Mouse (Mus musculus) MEL (cell line): Measurements from ENCODE around the gene Srp14. TPM values are rescaled to one million over a fixed set of nuclear protein-coding genes. Genes with fewer than 3 reads are reported as not detected.

Experiments
- DNase-seq: peaks from one replicate; pipeline ENCODE4 v3.0.0; 2011; ENCODE audit warnings: low read depth, low spot score
- H3K27ac ChIP-seq: 2 replicates; pipeline ENCODE4 v1.5.1; 2012; ENCODE audit warnings: low read depth, mild to moderate bottlenecking, control low read depth, low read length, moderate library complexity; ENCODE audit not compliant: control insufficient read depth
- H3K27me3 ChIP-seq, 2 experiments: fragments of 150-350 bp in 1 of 2; sonication (generic) in 1 of 2; 2 replicates each; pipeline ENCODE4 v1.6.1; 2012; ENCODE audit warnings: low read length in 2 of 2, mild to moderate bottlenecking in 2 of 2, improper control_type of control experiment in 1 of 2, moderate library complexity in 1 of 2; ENCODE audit not compliant: insufficient read depth in 2 of 2, control insufficient read depth in 1 of 2
- H3K36me3 ChIP-seq, 2 experiments: 2 replicates each; pipeline ENCODE4 v1.6.1; 2012 to 2014; ENCODE audit warnings: low read length in 2 of 2, improper control_type of control experiment in 1 of 2, inconsistent platforms in 1 of 2, mild to moderate bottlenecking in 1 of 2; ENCODE audit not compliant: insufficient read depth in 2 of 2, control insufficient read depth in 1 of 2
- H3K4me1 ChIP-seq, 2 experiments: fragments of 150-350 bp in 1 of 2; sonication (generic) in 1 of 2; 2 replicates each; pipeline ENCODE4 v1.6.1; 2012; ENCODE audit warnings: low read length in 2 of 2, improper control_type of control experiment in 1 of 2, mild to moderate bottlenecking in 1 of 2; ENCODE audit not compliant: insufficient read depth in 2 of 2, control insufficient read depth in 1 of 2
- H3K4me3 ChIP-seq, 2 experiments: fragments of 150-350 bp in 1 of 2; sonication (generic) in 1 of 2; 2 replicates each; pipeline ENCODE4 v1.5.1; 2012; ENCODE audit warnings: low read depth in 2 of 2, low read length in 2 of 2, mild to moderate bottlenecking in 2 of 2, moderate library complexity in 2 of 2, control low read depth in 1 of 2, improper control_type of control experiment in 1 of 2; ENCODE audit not compliant: control insufficient read depth in 1 of 2, insufficient read depth in 1 of 2
- H3K79me2 ChIP-seq: 2 replicates; pipeline ENCODE4 v1.6.1; 2012; ENCODE audit warnings: mild to moderate bottlenecking, low read length, moderate library complexity; ENCODE audit not compliant: control insufficient read depth, poor library complexity, insufficient read depth
- H3K9ac ChIP-seq: 2 replicates; pipeline ENCODE4 v1.6.1; 2012; ENCODE audit warnings: low read depth, mild to moderate bottlenecking, control low read depth, low read length, moderate library complexity; ENCODE audit not compliant: control insufficient read depth, poor library complexity, severe bottlenecking
- H3K9me3 ChIP-seq: fragments of 150-350 bp; sonication (generic); replicated peaks from 2 replicates; pipeline ENCODE4 v1.6.1; 2012; ENCODE audit warnings: mild to moderate bottlenecking, low read length, improper control_type of control experiment, moderate library complexity; ENCODE audit not compliant: insufficient read depth
- CTCF ChIP-seq, 3 experiments: IDR thresholded peaks in 2 of 3; conservative IDR thresholded peaks in 1 of 3; 2 replicates each; pipeline ENCODE4 v1.5.1; 2011 to 2012; ENCODE audit warnings: low read length in 3 of 3, low read depth in 2 of 3, mild to moderate bottlenecking in 2 of 3, improper control_type of control experiment in 1 of 3, inconsistent platforms in 1 of 3, mixed read lengths in 1 of 3, moderate library complexity in 1 of 3; ENCODE audit not compliant: control insufficient read depth in 1 of 3, insufficient read depth in 1 of 3, poor library complexity in 1 of 3, severe bottlenecking in 1 of 3
- ELF1 ChIP-seq: IDR thresholded peaks from 2 replicates; pipeline ENCODE4 v1.6.1; 2014; ENCODE audit warnings: low read depth, mild to moderate bottlenecking, inconsistent platforms, low read length, improper control_type of control experiment, moderate library complexity
- EP300 ChIP-seq, 2 experiments: IDR thresholded peaks; 2 replicates each; pipeline ENCODE4 v1.6.1; 2011; ENCODE audit warnings: improper control_type of control experiment in 2 of 2, low read length in 2 of 2, low read depth in 1 of 2, mild to moderate bottlenecking in 1 of 2
- ETS1 ChIP-seq: IDR thresholded peaks from 2 replicates; pipeline ENCODE4 v1.6.1; 2012; ENCODE audit warnings: low read depth, mild to moderate bottlenecking, inconsistent platforms, low read length, improper control_type of control experiment, moderate library complexity
- GATA1 ChIP-seq: IDR thresholded peaks from 2 replicates; pipeline ENCODE4 v1.6.1; 2011; ENCODE audit warnings: low read depth, low read length, improper control_type of control experiment
- JUND ChIP-seq: IDR thresholded peaks from 2 replicates; pipeline ENCODE4 v1.6.1; 2011; ENCODE audit warnings: low read depth, mild to moderate bottlenecking, improper control_type of control experiment, low read length
- MAX ChIP-seq: IDR thresholded peaks from 2 replicates; pipeline ENCODE4 v1.6.1; 2011; ENCODE audit warnings: low read length, improper control_type of control experiment
- MAZ ChIP-seq: IDR thresholded peaks from 2 replicates; pipeline ENCODE4 v1.6.1; 2012; ENCODE audit warnings: low read depth, mild to moderate bottlenecking, inconsistent platforms, low read length, improper control_type of control experiment
- MYB ChIP-seq: IDR thresholded peaks from 2 replicates; pipeline ENCODE4 v1.6.1; 2011; ENCODE audit warnings: mild to moderate bottlenecking, low read depth, low read length, improper control_type of control experiment
- MYC ChIP-seq: IDR thresholded peaks from 2 replicates; pipeline ENCODE4 v1.6.1; 2011; ENCODE audit warnings: low read depth, mild to moderate bottlenecking, low read length, improper control_type of control experiment, moderate library complexity
- NRF1 ChIP-seq: IDR thresholded peaks from 2 replicates; pipeline ENCODE4 v1.6.1; 2014; ENCODE audit warnings: low read depth, mild to moderate bottlenecking, inconsistent platforms, low read length, improper control_type of control experiment, moderate library complexity; ENCODE audit not compliant: poor library complexity, insufficient read depth, severe bottlenecking
- POLR2AphosphoS2 ChIP-seq: IDR thresholded peaks from 2 replicates; pipeline ENCODE4 v1.6.1; 2011; ENCODE audit warnings: low read length, improper control_type of control experiment
- POLR2AphosphoS5 ChIP-seq: IDR thresholded peaks from 2 replicates; pipeline ENCODE4 v1.6.1; 2012; ENCODE audit warnings: low read depth, borderline replicate concordance, mild to moderate bottlenecking, inconsistent platforms, low read length, moderate library complexity, mixed read lengths
- RAD21 ChIP-seq: IDR thresholded peaks from 2 replicates; pipeline ENCODE4 v1.6.1; 2011; ENCODE audit warnings: mild to moderate bottlenecking, low read depth, low read length, improper control_type of control experiment
- RCOR1 ChIP-seq: IDR thresholded peaks from 2 replicates; pipeline ENCODE4 v1.6.1; 2012; ENCODE audit warnings: low read depth, mild to moderate bottlenecking, inconsistent platforms, low read length, improper control_type of control experiment
- SIN3A ChIP-seq: IDR thresholded peaks from 2 replicates; pipeline ENCODE4 v1.6.1; 2012; ENCODE audit warnings: low read length, improper control_type of control experiment, inconsistent platforms
- SMC3 ChIP-seq: IDR thresholded peaks from 2 replicates; pipeline ENCODE4 v1.6.1; 2011; ENCODE audit warnings: low read depth, low read length, improper control_type of control experiment
- TAL1 ChIP-seq: IDR thresholded peaks from 2 replicates; pipeline ENCODE4 v1.6.1; 2012; ENCODE audit warnings: mild to moderate bottlenecking, inconsistent platforms, low read length, moderate library complexity, mixed read lengths
- TBP ChIP-seq: IDR thresholded peaks from 2 replicates; pipeline ENCODE4 v1.8.0; 2011; ENCODE audit warnings: low read depth, low read length, improper control_type of control experiment
- USF2 ChIP-seq, 2 experiments: IDR thresholded peaks; 2 replicates each; pipeline ENCODE4 v1.6.1; 2011 to 2012; ENCODE audit warnings: improper control_type of control experiment in 2 of 2, low read length in 2 of 2, borderline replicate concordance in 1 of 2, inconsistent platforms in 1 of 2, low read depth in 1 of 2, mild to moderate bottlenecking in 1 of 2; ENCODE audit not compliant: insufficient read depth in 1 of 2
- ZMIZ1 ChIP-seq: IDR thresholded peaks from 2 replicates; pipeline ENCODE4 v1.6.1; 2012; ENCODE audit warnings: low read depth, mild to moderate bottlenecking, inconsistent platforms, low read length, improper control_type of control experiment, moderate library complexity
- ZNF384 ChIP-seq: IDR thresholded peaks from 2 replicates; pipeline ENCODE4 v1.6.1; 2012; ENCODE audit warnings: low read depth, mild to moderate bottlenecking, inconsistent platforms, low read length, improper control_type of control experiment
- polyA plus RNA-seq, 2 experiments: library from polyadenylated mRNA; stranded (reverse) in 1 of 2; unstranded in 1 of 2; fragments of >175 nt in 1 of 2; fragments of >200 nt in 1 of 2; gene quantifications; 2 replicates each; pipeline versions ENCODE4 v1.2.1 to v1.2.4; 2012; ENCODE audit warnings: low replicate concordance in 2 of 2, low read depth in 1 of 2; ENCODE audit not compliant: insufficient read length in 2 of 2, insufficient read depth in 1 of 2, missing spikeins in 1 of 2
- total RNA-seq: library from RNA; depleted of rRNA; stranded (reverse); fragments of 300-350 nt; gene quantifications from 2 replicates; pipeline ENCODE4 v1.2.3, GENCODE M21; 2012

Gene Srp14
- total and polyA plus RNA-seq, 3 experiments = 235 to 272 TPM; not detected in 1

GRCm38 (mm10) chr2:118431589-118431988 lies 47.9 kb downstream of the Srp14 start:
- peak; percentile 55 for DNase-seq
- Histone ChIP-seq H3K79me2 (no peaks in the 10 kb centered on the region), H3K4me3 (no peak overlapping the region), H3K4me1 (peaks cover 0 to 3% of the 10 kb centered on the region in 2 experiments; a peak in 2 of 4 replicates), H3K36me3 (peaks cover 0 to 2% of the 10 kb centered on the region in 2 experiments), H3K9me3 (no peaks in the 10 kb centered on the region), H3K9ac (no peak overlapping the region), H3K27ac (no peak overlapping the region), H3K27me3 (no peaks in the 10 kb centered on the region)
- TF ChIP-seq RAD21 = peak; percentile 8
- TF ChIP-seq ZNF384 = no peak
- TF ChIP-seq MAZ = no peak
- TF ChIP-seq GATA1 = no peak
- peak; percentile 50 to 59 (median 55) for TF ChIP-seq CTCF (IDR thresholded peaks at IDR 0.05 in 2 of 3, conservative IDR thresholded peaks at IDR 0.05 in 1 of 3; ENCODE audit: control insufficient read depth in 1 of 3, insufficient read depth in 1 of 3, low read depth in 2 of 3, low read length in 3 of 3, poor library complexity in 1 of 3, severe bottlenecking in 1 of 3)
- no peak for TF ChIP-seq POLR2AphosphoS2
- TF ChIP-seq MYB = no peak
- TF ChIP-seq JUND = no peak
- TF ChIP-seq SMC3 = peak; percentile 39

- H3K27ac ChIP-seq = no peak overlapping the region
- DNase-seq = no peak
- no peaks in the 10 kb centered on the region for H3K79me2 ChIP-seq
- TF ChIP-seq MAX (no peak), GATA1 (no peak), ELF1 (no peak), ZMIZ1 (no peak), MYC (no peak), MYB (no peak), TBP (no peak), MAZ (no peak), EP300 (IDR thresholded peaks at IDR 0.05; ENCODE audit: low read depth in 1 of 2, low read length in 2 of 2) (no peak), TAL1 (no peak), POLR2AphosphoS5 (no peak), SIN3A (no peak), ETS1 (no peak), POLR2AphosphoS2 (no peak), NRF1 (no peak), USF2 (IDR thresholded peaks at IDR 0.05; ENCODE audit: borderline replicate concordance in 1 of 2, insufficient read depth in 1 of 2, low read depth in 1 of 2, low read length in 2 of 2) (no peak), RCOR1 (no peak), ZNF384 (no peak)
- H3K9ac ChIP-seq = no peak overlapping the region
- peaks cover 0 to 2% of the 10 kb centered on the region in 2 experiments; a peak in 3 of 4 replicates for H3K36me3 ChIP-seq
- H3K9me3 ChIP-seq = no peaks in the 10 kb centered on the region
- no peaks in the 10 kb centered on the region for H3K27me3 ChIP-seq
- no peak overlapping the region for H3K4me3 ChIP-seq
- peaks cover 0 to 3% of the 10 kb centered on the region in 2 experiments; a peak in 2 of 4 replicates for H3K4me1 ChIP-seq
These were observed 48.9 kb downstream of the Srp14 start for GRCm38 (mm10) chr2:118430630-118431029.
